Mouse (Mus musculus) kidney, postnatal 0 days (tissue): Measurements from ENCODE around the gene Zfp64. TPM values are rescaled to one million over a fixed set of nuclear protein-coding genes. Genes with fewer than 3 reads are reported as not detected.

Source experiments
- ATAC-seq: fragments of 200-750 bp; cut with Nextera tagmentation; replicated peaks from 2 replicates; pipeline ENCODE4 v1.8.0; 2017; ENCODE audit warnings: low read depth, moderate number of reproducible peaks, moderate TSS enrichment, moderate library complexity; ENCODE audit not compliant: low FRiP score
- DNase-seq: peaks from one replicate; pipeline ENCODE4 v3.0.0-alpha.2; 2016; ENCODE audit warnings: low spot score
- H3K27ac ChIP-seq: fragments of 300-500 bp; sonication (generic); 2 replicates; pipeline ENCODE4 v1.5.1; 2014; ENCODE audit warnings: mild to moderate bottlenecking
- H3K27me3 ChIP-seq: fragments of 300-500 bp; sonication (generic); 2 replicates; pipeline ENCODE4 v1.6.1; 2014; ENCODE audit warnings: low read length, mixed read lengths; ENCODE audit not compliant: insufficient read depth
- H3K36me3 ChIP-seq: fragments of 300-500 bp; sonication (generic); 2 replicates; pipeline ENCODE4 v1.6.1; 2014; ENCODE audit warnings: low read length, mixed read lengths; ENCODE audit not compliant: insufficient read depth
- H3K4me1 ChIP-seq: fragments of 300-500 bp; sonication (generic); replicated peaks from 2 replicates; pipeline ENCODE4 v1.6.1; 2014; ENCODE audit warnings: antibody characterized with exemption, low read length, mixed read lengths; ENCODE audit not compliant: insufficient read depth
- H3K4me2 ChIP-seq: fragments of 300-500 bp; sonication (generic); 2 replicates; pipeline ENCODE4 v1.6.1; 2014; ENCODE audit warnings: mild to moderate bottlenecking, low read length, moderate library complexity, mixed read lengths
- H3K4me3 ChIP-seq: fragments of 300-500 bp; sonication (generic); replicated peaks from 2 replicates; pipeline ENCODE4 v1.5.1; 2014; ENCODE audit warnings: low read depth, low read length
- H3K9ac ChIP-seq: fragments of 300-500 bp; sonication (generic); 2 replicates; pipeline ENCODE4 v1.6.1; 2014; ENCODE audit warnings: low read depth, low read length
- H3K9me3 ChIP-seq: fragments of 300-500 bp; sonication (generic); replicated peaks from 2 replicates; pipeline ENCODE4 v1.6.1; 2016; ENCODE audit warnings: low read length, inconsistent platforms, mixed read lengths
- CTCF ChIP-seq: IDR thresholded peaks from 2 replicates; pipeline ENCODE4 v1.5.1; 2016; ENCODE audit warnings: antibody characterized with exemption, low read depth, mild to moderate bottlenecking, moderate library complexity
- WGBS: fragments of 180-500 bp; shearing (Covaris S2); extraction: QIAGEN DNeasy Blood & Tissue Kit; methylation state at CpG from one replicate; pipeline ENCODE4 v1.1.7; 2014; 5-methylcytosine and 5-hydroxymethylcytosine counted together
- polyA plus RNA-seq: library from polyadenylated mRNA; unstranded; fragments of >200 nt; fragmentation: Nextera tagmentation; extraction: Ambion mirVana; gene quantifications from 2 replicates; pipeline ENCODE4 v1.2.1, GENCODE M21; 2015

The Zfp64 gene
- polyA plus RNA-seq, 1 experiment from 2014 or later, result 20.4 TPM

DNA sequence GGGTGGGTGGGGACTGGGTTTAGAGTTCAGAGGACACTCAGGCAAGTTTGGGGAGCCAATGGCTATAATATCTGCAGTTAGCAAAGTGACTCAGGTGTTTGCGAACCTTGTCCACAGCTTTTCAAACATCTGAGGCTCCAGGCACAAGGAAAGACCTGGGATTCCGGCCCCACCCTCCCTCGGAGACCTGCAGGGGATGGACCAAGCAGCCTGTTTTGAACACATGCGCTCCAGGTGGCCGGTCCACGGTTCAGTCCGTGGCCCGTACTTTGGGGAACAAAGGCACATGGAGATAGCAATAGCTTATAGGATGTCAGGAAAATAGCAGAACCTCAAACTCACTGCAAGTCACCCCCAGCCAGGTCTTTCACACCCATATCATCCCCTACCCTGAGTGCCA lies 1.0 kb downstream of the Zfp64 start:
- no peaks in the 10 kb centered on the region for H3K27me3 ChIP-seq
- H3K9ac ChIP-seq, result peak overlapping the region; percentile 94
- peaks cover 11% of the 10 kb centered on the region; the same call in 1 of the 2 replicates for H3K4me1 ChIP-seq
- no peak for TF ChIP-seq CTCF
- H3K27ac ChIP-seq, result peak overlapping the region; percentile 90; the same call in 1 of the 2 replicates
- DNase-seq, result peak; percentile 15
- 7% methylated on average over 8 of the region's 8 CpGs for WGBS
- peaks cover 19% of the 10 kb centered on the region for H3K36me3 ChIP-seq
- peak overlapping the region; percentile 96 for H3K4me2 ChIP-seq
- no peaks in the 10 kb centered on the region for H3K9me3 ChIP-seq
- H3K4me3 ChIP-seq, result peak overlapping the region; percentile 87
- no peak for ATAC-seq

DNA sequence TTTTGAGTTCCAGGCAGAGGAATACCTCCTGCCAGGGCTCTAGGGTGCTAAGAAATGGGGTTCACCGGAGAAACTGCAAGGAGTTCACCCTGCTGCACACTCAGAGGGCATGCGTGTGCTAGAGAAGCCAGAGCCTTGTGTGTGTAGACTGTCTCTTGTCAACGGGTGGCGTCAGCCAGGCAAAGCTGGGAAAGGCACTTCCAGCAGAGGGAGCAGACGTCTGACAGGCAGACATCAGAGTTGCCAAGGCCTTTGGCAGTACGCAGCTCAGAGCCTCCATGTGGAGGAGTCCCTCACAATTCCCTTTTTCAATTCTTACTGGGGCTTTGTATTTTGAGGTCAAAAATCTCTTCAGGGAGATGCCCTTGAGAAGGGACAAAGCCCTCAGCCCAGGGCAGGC lies 6.9 kb downstream of the Zfp64 start:
- Histone ChIP-seq H3K4me2 (no peak overlapping the region), H3K27ac (no peak overlapping the region), H3K36me3 (peaks cover 32% of the 10 kb centered on the region), H3K27me3 (no peaks in the 10 kb centered on the region), H3K4me3 (no peak overlapping the region), H3K4me1 (no peaks in the 10 kb centered on the region), H3K9ac (no peak overlapping the region), H3K9me3 (no peaks in the 10 kb centered on the region)
- no peak for ATAC-seq
- no peak for TF ChIP-seq CTCF
- 89% methylated on average over 6 of the region's 6 CpGs for whole genome bisulfite sequencing
- DNase-seq, result no peak

DNA sequence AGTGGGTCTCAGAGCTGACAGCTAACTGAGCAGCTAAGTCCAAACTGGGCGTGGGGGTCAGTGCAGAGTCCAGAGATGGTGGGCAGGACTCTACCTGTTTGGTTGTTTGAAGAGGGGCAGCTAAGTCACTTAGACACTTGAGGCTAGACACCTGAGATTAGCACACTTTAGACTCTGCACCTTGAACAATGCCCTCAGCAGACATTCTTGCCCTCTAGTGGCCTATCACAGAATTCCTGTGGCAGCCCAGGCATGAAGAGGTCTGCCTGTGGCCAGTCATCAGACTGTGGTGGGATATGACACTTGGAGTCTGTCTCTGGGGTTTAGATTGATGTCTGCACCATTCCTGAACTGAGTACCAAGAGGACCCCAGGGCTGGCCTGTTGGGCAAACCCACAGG lies 7.7 kb downstream of the Zfp64 start:
- Histone ChIP-seq H3K36me3 (peaks cover 32% of the 10 kb centered on the region), H3K27ac (no peak overlapping the region), H3K4me2 (no peak overlapping the region), H3K9me3 (no peaks in the 10 kb centered on the region), H3K9ac (no peak overlapping the region), H3K4me3 (no peak overlapping the region), H3K27me3 (no peaks in the 10 kb centered on the region), H3K4me1 (no peaks in the 10 kb centered on the region)
- 91% methylated on average over 1 of the region's 1 CpGs for WGBS
- ATAC-seq (peak; percentile 76; the same call in 1 of the 2 replicates), DNase-seq (peak; percentile 10)
- TF ChIP-seq CTCF, result peak; percentile 54

DNA sequence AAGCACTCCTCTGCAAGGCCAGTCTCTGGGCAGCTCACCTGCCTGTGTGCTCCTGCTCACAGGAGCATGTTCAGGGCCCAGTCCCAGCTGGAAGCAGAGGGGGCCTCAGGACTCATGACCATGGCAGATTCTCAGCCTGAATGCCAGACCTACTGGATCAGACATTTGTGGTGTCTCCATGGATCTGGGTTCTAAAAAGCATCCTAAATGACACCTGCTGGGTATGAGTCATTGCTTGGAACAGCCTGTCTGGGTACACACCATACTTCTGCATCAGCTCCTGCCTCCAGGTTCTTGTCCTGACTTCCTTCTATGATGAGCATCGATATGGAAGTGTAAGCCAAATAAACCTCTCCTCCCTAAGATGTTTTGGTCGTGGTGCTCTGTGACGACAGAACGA lies 11.4 kb downstream of the Zfp64 start:
- Histone ChIP-seq H3K4me1 (no peaks in the 10 kb centered on the region), H3K36me3 (peaks cover 28% of the 10 kb centered on the region), H3K9me3 (no peaks in the 10 kb centered on the region), H3K4me3 (no peak overlapping the region), H3K9ac (no peak overlapping the region), H3K27me3 (no peaks in the 10 kb centered on the region), H3K27ac (no peak overlapping the region), H3K4me2 (no peak overlapping the region)
- ATAC-seq, result no peak
- TF ChIP-seq CTCF, result no peak
- WGBS, result 92% methylated on average over 4 of the region's 4 CpGs
- no peak for DNase-seq

DNA sequence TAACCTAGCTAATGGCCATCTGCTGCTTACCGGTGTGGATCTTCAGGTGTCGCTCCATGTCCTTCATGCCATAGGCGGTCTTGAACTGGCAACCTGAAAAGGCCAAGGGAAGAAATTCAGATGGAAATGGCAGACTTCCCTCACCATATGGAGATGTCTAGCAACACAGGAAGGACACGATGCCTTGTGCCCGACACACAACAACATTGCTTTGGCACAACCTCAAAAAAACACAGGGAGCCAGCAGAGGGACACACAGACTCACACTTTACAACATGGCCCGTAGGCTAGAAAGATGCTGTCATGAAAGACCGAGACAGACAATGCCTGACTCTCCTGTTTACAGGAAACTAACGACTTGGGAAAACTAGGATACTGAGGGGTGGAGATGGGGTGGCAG lies 15.4 kb downstream of the Zfp64 start:
- WGBS, result 94% methylated on average over 8 of the region's 8 CpGs
- peaks cover 35% of the 10 kb centered on the region for H3K36me3 ChIP-seq
- no peak overlapping the region for H3K4me3 ChIP-seq
- DNase-seq (no peak), ATAC-seq (no peak)
- H3K9ac ChIP-seq, result no peak overlapping the region
- no peaks in the 10 kb centered on the region for H3K27me3 ChIP-seq
- no peak overlapping the region for H3K27ac ChIP-seq
- no peak overlapping the region for H3K4me2 ChIP-seq
- no peak for TF ChIP-seq CTCF
- H3K9me3 ChIP-seq, result no peaks in the 10 kb centered on the region
- H3K4me1 ChIP-seq, result no peaks in the 10 kb centered on the region

DNA sequence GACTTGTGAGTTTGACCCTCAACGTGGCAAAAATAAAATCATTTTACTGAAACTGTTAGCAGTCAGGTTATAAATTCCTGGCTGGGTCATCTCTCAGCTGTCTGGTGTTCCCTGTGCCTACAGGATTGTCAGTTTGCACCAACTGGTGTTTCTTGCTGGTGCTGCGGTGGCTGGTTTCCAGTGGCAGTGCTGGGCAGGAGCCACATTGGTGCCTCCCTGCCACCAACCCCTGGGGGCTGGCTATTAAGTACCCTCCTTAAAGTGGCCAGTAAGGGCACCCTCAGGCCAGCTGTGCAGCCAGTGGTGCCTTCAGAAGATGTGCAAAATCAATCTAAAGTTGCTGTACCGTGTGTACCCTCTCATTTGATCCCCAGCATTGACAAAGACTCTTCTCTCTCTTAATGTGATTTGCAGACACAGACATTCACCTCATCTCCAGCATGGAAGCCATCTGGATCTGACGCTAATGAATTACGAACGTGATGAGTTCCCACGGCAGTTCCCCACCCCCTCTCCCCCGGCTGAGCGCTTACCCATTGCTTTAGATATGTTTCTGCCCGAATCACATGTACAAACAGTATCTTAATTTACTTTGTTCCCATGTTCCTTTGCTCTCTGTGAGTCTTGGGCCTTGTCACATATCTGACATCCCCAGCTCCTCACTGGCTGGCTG lies 16.0 kb downstream of the Zfp64 start:
- DNase-seq (no peak), ATAC-seq (no peak)
- Histone ChIP-seq H3K4me3 (no peak overlapping the region), H3K4me1 (no peaks in the 10 kb centered on the region), H3K27ac (no peak overlapping the region), H3K9me3 (no peaks in the 10 kb centered on the region), H3K27me3 (no peaks in the 10 kb centered on the region), H3K4me2 (no peak overlapping the region), H3K9ac (no peak overlapping the region), H3K36me3 (peaks cover 34% of the 10 kb centered on the region)
- WGBS, result 68% methylated on average over 10 of the region's 10 CpGs
- TF ChIP-seq CTCF, result no peak

DNA sequence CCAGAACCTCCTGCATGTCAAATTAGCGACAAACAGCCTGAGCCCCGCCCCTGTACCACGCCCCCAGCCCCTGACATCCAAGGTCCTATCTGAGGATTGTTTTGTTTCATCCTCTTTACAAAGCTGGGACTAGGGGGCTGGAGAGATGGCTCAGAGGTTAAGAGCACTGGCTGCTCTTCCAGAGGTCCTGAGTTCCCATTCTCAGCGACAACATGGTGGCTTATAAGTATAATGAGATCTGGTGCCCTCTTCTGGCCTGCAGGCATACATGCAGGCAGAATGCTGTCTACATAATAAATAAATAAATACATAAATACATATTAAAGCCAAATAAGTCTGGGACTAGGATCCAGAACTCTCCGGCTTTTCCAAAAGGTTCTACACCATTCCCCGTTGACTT lies 18.5 kb downstream of the Zfp64 start:
- Histone ChIP-seq H3K4me3 (no peak overlapping the region), H3K9me3 (no peaks in the 10 kb centered on the region), H3K9ac (no peak overlapping the region), H3K27ac (no peak overlapping the region), H3K4me1 (no peaks in the 10 kb centered on the region), H3K27me3 (no peaks in the 10 kb centered on the region), H3K36me3 (peaks cover 43% of the 10 kb centered on the region), H3K4me2 (no peak overlapping the region)
- no peak for ATAC-seq
- peak; percentile 56 for TF ChIP-seq CTCF
- DNase-seq, result peak; percentile 8
- WGBS, result 77% methylated on average over 6 of the region's 6 CpGs
